Mouse (Mus musculus): ENCODE results near the gene Zfp697. TPM values are rescaled to one million over a fixed set of nuclear protein-coding genes. Genes with fewer than 3 reads are reported as not detected.
A peak's percentile ranks its signal among the peaks of the same experiment; 100 is the strongest.
"Not testable (repeated sequence)": the region's sequence is repeated elsewhere in the genome, so short reads cannot be mapped to it uniquely, and the experiment has no call there.

Gene Zfp697
- polyA plus RNA-seq, 1 experiment from 2014 or later: 2.1 TPM

DNA sequence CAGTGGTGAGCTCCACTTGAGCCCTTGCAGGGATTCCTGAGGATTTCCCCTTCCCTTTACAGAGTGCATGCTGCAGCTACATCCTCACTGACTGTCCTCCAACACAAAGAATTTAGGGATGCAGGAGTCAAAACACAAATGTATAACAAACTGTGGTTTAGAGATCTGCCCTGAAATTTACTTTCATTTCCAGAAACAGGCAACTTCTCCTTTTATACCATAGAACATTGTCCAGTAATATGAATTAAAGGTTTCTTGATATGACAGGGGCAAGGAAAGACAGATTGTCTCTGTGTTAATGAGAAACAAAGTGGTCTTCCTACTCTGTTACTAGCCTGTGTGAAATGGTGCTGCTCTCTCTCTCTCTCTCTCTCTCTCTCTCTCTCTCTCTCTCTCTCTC is 115.1 kb downstream of the Zfp697 start:
- not testable (repeated sequence) for H3K36me3 ChIP-seq (ENCODE audit: control insufficient read depth, insufficient read depth); H3K27me3 ChIP-seq (ENCODE audit: control insufficient read depth, insufficient read depth, low read depth, low read length); H3K4me2 ChIP-seq (ENCODE audit: low read depth, low read length); H3K9ac ChIP-seq (ENCODE audit: low read depth, low read length); H3K9me3 ChIP-seq (replicated peaks; ENCODE audit: control insufficient read depth, low read length); H3K27ac ChIP-seq (ENCODE audit: low read length); ATAC-seq (ENCODE audit: low read depth); H3K4me1 ChIP-seq (ENCODE audit: control insufficient read depth, low read depth, low read length); H3K4me3 ChIP-seq (ENCODE audit: low read depth, low read length)

DNA sequence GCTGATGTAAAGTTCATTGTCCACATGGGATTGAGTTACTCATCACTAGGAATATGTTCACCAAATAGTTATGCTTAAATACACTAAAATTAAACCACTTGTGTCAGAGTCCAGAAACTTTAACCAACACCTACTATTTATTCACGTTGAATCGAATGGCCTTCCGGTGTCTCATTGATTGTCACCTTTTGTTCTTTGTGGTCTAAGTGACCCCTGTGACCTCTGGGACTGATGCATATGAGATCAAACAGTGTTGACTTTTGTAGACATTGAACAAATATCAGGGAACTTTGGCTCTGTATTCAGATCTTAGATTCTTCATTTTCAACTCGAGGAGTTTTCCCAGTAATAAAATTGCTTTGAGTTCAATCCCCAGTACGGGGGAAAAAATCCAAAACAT is 125.0 kb downstream of the Zfp697 start:
- not testable (repeated sequence) for H3K9ac ChIP-seq (ENCODE audit: low read depth, low read length); H3K4me2 ChIP-seq (ENCODE audit: low read depth, low read length); H3K36me3 ChIP-seq (ENCODE audit: control insufficient read depth, insufficient read depth); H3K27ac ChIP-seq (ENCODE audit: low read length); H3K4me3 ChIP-seq (ENCODE audit: low read depth, low read length); H3K9me3 ChIP-seq (replicated peaks; ENCODE audit: control insufficient read depth, low read length); H3K4me1 ChIP-seq (ENCODE audit: control insufficient read depth, low read depth, low read length); H3K27me3 ChIP-seq (ENCODE audit: control insufficient read depth, insufficient read depth, low read depth, low read length)
- no CpG with 5 or more reads among the region's 5 CpGs for WGBS (ENCODE audit: insufficient replicate concordance)
- peak; percentile 69 for ATAC-seq (ENCODE audit: low read depth)

DNA sequence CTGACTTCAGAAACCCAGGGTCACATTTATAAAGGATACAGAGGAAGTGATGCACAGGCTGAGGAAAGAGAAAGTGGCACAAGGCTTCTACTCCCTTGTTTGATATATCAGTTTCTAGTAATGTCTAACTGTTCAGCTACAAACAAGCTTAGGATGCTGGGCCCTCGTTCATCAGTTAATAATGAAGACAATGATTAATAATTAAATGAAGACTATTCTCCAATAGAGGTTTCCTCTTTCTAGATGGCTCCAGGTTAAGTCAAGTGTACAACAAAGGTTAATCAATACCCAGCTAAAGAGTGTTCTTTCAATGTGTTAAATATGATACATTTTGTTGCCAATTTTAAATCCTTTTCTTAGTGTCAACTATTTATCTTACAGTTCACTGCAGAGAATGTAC is 128.2 kb downstream of the Zfp697 start, which contains the start of gene Hsd3b4:
Hsd3b4 (minus strand) TSS at position 101 of the 400 bp plus-strand sequence.
- not testable (repeated sequence) for H3K27me3 ChIP-seq (ENCODE audit: control insufficient read depth, insufficient read depth, low read depth, low read length)

DNA sequence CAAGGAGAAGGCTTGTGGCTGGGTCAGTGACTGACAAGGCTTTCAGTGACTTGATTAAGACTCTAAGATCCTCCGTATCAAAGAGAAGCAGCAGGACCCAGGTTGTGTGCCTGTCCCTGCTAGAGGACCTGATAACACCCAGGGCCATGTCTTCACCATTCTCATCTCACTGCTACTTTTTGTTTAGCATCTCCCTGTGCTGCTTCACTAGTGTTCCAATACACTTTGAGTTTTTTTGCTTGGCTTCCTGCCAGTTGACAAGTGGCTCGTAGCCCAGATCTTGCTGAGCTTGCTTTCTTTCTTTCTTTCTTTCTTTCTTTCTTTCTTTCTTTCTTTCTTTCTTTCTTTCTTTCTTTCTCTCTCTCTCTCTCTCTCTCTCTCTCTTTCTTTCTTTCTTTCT is 140.5 kb downstream of the Zfp697 start:
- not testable (repeated sequence) for H3K4me1 ChIP-seq (ENCODE audit: control insufficient read depth, low read depth, low read length); H3K9me3 ChIP-seq (replicated peaks; ENCODE audit: control insufficient read depth, low read length); H3K27me3 ChIP-seq (ENCODE audit: control insufficient read depth, insufficient read depth, low read depth, low read length); H3K4me3 ChIP-seq (ENCODE audit: low read depth, low read length); H3K9ac ChIP-seq (ENCODE audit: low read depth, low read length); H3K27ac ChIP-seq (ENCODE audit: low read length); ATAC-seq (ENCODE audit: low read depth); H3K4me2 ChIP-seq (ENCODE audit: low read depth, low read length); H3K36me3 ChIP-seq (ENCODE audit: control insufficient read depth, insufficient read depth)
- 36% methylated on average over 1 of the region's 2 CpGs for WGBS (ENCODE audit: insufficient replicate concordance)

More for the DNA sequence above, 128.2 kb downstream of the Zfp697 start, which contains the start of gene Hsd3b4:
- H3K9ac ChIP-seq (ENCODE audit: low read depth, low read length); H3K4me3 ChIP-seq (ENCODE audit: low read depth, low read length); H3K4me1 ChIP-seq (ENCODE audit: control insufficient read depth, low read depth, low read length); H3K27ac ChIP-seq (ENCODE audit: low read length); ATAC-seq (ENCODE audit: low read depth); H3K4me2 ChIP-seq (ENCODE audit: low read depth, low read length); H3K9me3 ChIP-seq (replicated peaks; ENCODE audit: control insufficient read depth, low read length); H3K36me3 ChIP-seq (ENCODE audit: control insufficient read depth, insufficient read depth): not testable (repeated sequence)
- WGBS (ENCODE audit: insufficient replicate concordance): no CpG with 5 or more reads among the region's 1 CpGs

DNA sequence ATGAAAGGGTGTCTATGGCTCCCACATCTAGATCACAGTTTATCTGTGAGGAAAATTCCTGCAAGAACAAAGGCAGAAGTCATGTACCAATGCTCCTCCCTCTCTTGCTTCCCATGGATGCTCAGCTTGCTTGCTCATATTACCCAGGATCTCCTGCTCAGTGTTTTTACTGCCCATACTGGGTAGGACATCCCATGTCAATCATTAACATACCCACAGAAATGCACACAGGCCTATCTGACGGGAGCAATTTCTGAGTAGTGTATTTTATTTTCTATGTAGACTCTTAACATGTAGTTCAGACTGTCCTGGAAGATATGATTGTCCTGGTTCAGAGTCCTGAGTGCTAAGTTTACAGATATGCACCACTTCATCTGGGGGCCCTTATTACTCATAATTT is 142.3 kb downstream of the Zfp697 start:
- not testable (repeated sequence) for H3K4me1 ChIP-seq (ENCODE audit: control insufficient read depth, low read depth, low read length); H3K4me3 ChIP-seq (ENCODE audit: low read depth, low read length); H3K4me2 ChIP-seq (ENCODE audit: low read depth, low read length); H3K27ac ChIP-seq (ENCODE audit: low read length); H3K27me3 ChIP-seq (ENCODE audit: control insufficient read depth, insufficient read depth, low read depth, low read length); H3K9me3 ChIP-seq (replicated peaks; ENCODE audit: control insufficient read depth, low read length); H3K36me3 ChIP-seq (ENCODE audit: control insufficient read depth, insufficient read depth); H3K9ac ChIP-seq (ENCODE audit: low read depth, low read length)
- peak; percentile 68 for ATAC-seq (ENCODE audit: low read depth)
- WGBS (ENCODE audit: insufficient replicate concordance): no CpG with 5 or more reads among the region's 1 CpGs

DNA sequence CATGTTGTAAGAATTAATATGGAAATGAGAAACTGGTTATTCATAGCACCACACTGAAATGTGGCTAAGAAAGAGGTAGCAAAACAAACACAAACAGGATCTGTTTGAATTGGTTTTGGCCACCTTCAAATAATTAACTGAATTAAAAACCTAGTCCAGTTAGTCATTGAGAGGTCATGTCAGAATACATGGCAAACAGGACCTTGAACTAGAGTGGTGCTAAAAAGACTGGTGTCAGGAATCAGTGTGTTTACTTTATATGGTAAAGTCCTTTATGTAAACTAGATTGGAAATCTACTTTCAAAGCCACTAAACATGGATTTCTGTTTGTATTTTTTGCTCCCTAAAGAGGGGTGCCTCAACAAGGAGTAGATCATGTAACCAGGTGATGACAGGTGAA is 142.7 kb downstream of the Zfp697 start:
- H3K4me3 ChIP-seq (ENCODE audit: low read depth, low read length); H3K4me1 ChIP-seq (ENCODE audit: control insufficient read depth, low read depth, low read length); H3K27me3 ChIP-seq (ENCODE audit: control insufficient read depth, insufficient read depth, low read depth, low read length); H3K9ac ChIP-seq (ENCODE audit: low read depth, low read length); H3K36me3 ChIP-seq (ENCODE audit: control insufficient read depth, insufficient read depth); H3K4me2 ChIP-seq (ENCODE audit: low read depth, low read length); H3K9me3 ChIP-seq (replicated peaks; ENCODE audit: control insufficient read depth, low read length); H3K27ac ChIP-seq (ENCODE audit: low read length): not testable (repeated sequence)
- ATAC-seq (ENCODE audit: low read depth): peak; percentile 70

DNA sequence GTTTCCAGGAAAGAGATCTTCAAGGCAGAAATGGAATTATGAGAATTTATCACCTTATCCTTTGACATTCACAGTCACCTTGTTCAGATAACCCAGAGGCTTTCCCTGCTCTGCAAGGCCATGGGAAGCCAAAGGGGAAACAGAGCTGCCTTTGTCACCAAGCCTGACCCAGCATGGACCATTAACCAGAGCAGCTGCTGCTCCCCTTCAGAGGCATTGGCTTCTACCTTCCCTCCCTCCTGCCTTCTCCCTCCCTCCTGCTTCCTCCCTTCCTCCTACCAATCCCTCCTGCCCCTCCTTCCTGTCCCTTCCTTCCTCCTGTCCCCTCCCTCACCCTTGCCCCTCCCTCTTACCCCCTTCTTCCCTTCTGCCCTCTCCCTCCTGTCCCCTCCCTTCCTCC is 165.4 kb downstream of the Zfp697 start:
- not testable (repeated sequence) for H3K9me3 ChIP-seq (replicated peaks; ENCODE audit: control insufficient read depth, low read length); H3K36me3 ChIP-seq (ENCODE audit: control insufficient read depth, insufficient read depth); H3K27me3 ChIP-seq (ENCODE audit: control insufficient read depth, insufficient read depth, low read depth, low read length); H3K27ac ChIP-seq (ENCODE audit: low read length); H3K9ac ChIP-seq (ENCODE audit: low read depth, low read length); H3K4me1 ChIP-seq (ENCODE audit: control insufficient read depth, low read depth, low read length); H3K4me3 ChIP-seq (ENCODE audit: low read depth, low read length); H3K4me2 ChIP-seq (ENCODE audit: low read depth, low read length); ATAC-seq (ENCODE audit: low read depth)

DNA sequence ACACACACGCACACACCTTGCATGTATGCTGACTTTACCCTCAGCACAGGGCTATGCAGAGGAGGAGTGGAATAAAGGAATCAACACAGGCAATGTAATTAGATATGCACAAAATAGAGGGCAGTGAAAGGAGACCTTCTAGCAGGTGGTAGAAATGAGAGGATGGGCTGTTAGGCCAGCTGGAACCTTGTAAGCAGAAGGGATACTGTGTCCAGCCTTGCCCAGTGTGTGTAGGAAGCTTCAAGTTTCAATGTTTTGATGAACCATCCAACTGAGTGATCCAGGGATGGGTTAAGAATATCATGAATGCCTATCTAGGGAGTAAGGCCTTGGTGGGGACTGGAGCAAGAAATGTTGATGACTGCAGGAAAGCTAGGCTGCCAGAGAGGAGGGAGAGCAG is 166.2 kb downstream of the Zfp697 start:
- ATAC-seq (ENCODE audit: low read depth): not testable (repeated sequence)

DNA sequence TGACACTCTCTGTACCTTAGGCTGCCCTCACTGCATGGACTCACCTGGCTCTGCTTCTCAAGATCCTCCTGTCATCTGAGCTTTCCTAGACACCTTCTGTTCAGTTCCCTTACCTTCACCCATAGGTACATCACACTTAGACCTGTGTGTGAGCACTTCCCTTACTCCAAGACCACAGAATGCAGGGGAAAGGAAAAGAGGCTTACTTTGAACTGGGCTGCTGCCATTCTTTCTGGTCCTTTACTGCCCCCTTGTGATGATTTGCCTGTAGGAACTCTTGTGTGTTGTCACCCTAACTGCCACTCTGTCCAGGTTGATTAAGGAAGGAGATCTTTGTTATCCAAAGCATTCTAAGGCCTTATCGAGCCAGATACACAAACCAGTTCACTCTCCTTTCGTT is 168.0 kb downstream of the Zfp697 start:
- no CpG with 5 or more reads among the region's 2 CpGs for WGBS (ENCODE audit: insufficient replicate concordance)
- 0 out of 2 replicates have a peak, but pooled peaks have one; percentile 30 for ATAC-seq (ENCODE audit: low read depth)
- not testable (repeated sequence) for H3K4me1 ChIP-seq (ENCODE audit: control insufficient read depth, low read depth, low read length); H3K36me3 ChIP-seq (ENCODE audit: control insufficient read depth, insufficient read depth); H3K27ac ChIP-seq (ENCODE audit: low read length); H3K9ac ChIP-seq (ENCODE audit: low read depth, low read length); H3K9me3 ChIP-seq (replicated peaks; ENCODE audit: control insufficient read depth, low read length); H3K4me3 ChIP-seq (ENCODE audit: low read depth, low read length); H3K27me3 ChIP-seq (ENCODE audit: control insufficient read depth, insufficient read depth, low read depth, low read length); H3K4me2 ChIP-seq (ENCODE audit: low read depth, low read length)

More for the DNA sequence above, 166.2 kb downstream of the Zfp697 start:
- H3K27ac ChIP-seq (ENCODE audit: low read length); H3K9me3 ChIP-seq (replicated peaks; ENCODE audit: control insufficient read depth, low read length); H3K4me2 ChIP-seq (ENCODE audit: low read depth, low read length); H3K9ac ChIP-seq (ENCODE audit: low read depth, low read length); H3K27me3 ChIP-seq (ENCODE audit: control insufficient read depth, insufficient read depth, low read depth, low read length); H3K36me3 ChIP-seq (ENCODE audit: control insufficient read depth, insufficient read depth); H3K4me1 ChIP-seq (ENCODE audit: control insufficient read depth, low read depth, low read length); H3K4me3 ChIP-seq (ENCODE audit: low read depth, low read length): not testable (repeated sequence)
- 60% methylated on average over 1 of the region's 1 CpGs for WGBS (ENCODE audit: insufficient replicate concordance)

DNA sequence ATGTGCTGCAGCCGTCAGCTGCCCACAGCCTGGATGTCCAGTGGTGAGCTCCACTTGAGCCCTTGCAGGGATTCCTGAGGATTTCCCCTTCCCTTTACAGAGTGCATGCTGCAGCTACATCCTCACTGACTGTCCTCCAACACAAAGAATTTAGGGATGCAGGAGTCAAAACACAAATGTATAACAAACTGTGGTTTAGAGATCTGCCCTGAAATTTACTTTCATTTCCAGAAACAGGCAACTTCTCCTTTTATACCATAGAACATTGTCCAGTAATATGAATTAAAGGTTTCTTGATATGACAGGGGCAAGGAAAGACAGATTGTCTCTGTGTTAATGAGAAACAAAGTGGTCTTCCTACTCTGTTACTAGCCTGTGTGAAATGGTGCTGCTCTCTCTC is 168.6 kb downstream of the Zfp697 start:
- not testable (repeated sequence) for H3K9me3 ChIP-seq (replicated peaks; ENCODE audit: control insufficient read depth, low read length); ATAC-seq (ENCODE audit: low read depth); H3K4me2 ChIP-seq (ENCODE audit: low read depth, low read length); H3K27ac ChIP-seq (ENCODE audit: low read length); H3K4me3 ChIP-seq (ENCODE audit: low read depth, low read length); H3K36me3 ChIP-seq (ENCODE audit: control insufficient read depth, insufficient read depth); H3K9ac ChIP-seq (ENCODE audit: low read depth, low read length); H3K27me3 ChIP-seq (ENCODE audit: control insufficient read depth, insufficient read depth, low read depth, low read length); H3K4me1 ChIP-seq (ENCODE audit: control insufficient read depth, low read depth, low read length)
- WGBS (ENCODE audit: insufficient replicate concordance): no CpG with 5 or more reads among the region's 1 CpGs

Measured in liver, embryonic 16.5 days (tissue).